Mouse (Mus musculus) left cerebral cortex, adult 2 months (tissue): Measurements from ENCODE around the gene Gm8237. TPM values are rescaled to one million over a fixed set of nuclear protein-coding genes. Genes with fewer than 3 reads are reported as not detected.
"Not testable (repeated sequence)": the region's sequence is repeated elsewhere in the genome, so short reads cannot be mapped to it uniquely, and the experiment has no call there.

Source experiments
- DNase-seq, 2 experiments: peaks; one replicate each; pipeline ENCODE4 v3.0.0; 2021 to 2022; ENCODE audit warnings: low spot score in 2 of 2, mixed read lengths in 1 of 2; ENCODE audit errors: extremely low spot score in 1 of 2
- H3K27ac ChIP-seq: fragments of 200-600 bp; 2 replicates; pipeline ENCODE4 v1.8.1; 2022
- H3K4me3 ChIP-seq: fragments of 200-600 bp; 2 replicates; pipeline ENCODE4 v1.8.1; 2022
- CTCF ChIP-seq: fragments of 200-600 bp; IDR thresholded peaks from 2 replicates; pipeline ENCODE4 v1.8.1; 2022; ENCODE audit warnings: antibody characterized with exemption, mild to moderate bottlenecking, moderate library complexity
- intact Hi-C: fragments of 180-260 bp; cut with DNase I; formaldehyde crosslinking; loops from one replicate; pipeline ENCODE4 v1.15.1; 2025
- long read RNA-seq, 2 experiments: library from polyadenylated mRNA; stranded (forward); transcript quantifications; one replicate each; pipeline ENCODE4 v2.0.0; 2021; ENCODE audit warnings: borderline mapping rate in 2 of 2
- total RNA-seq, 2 experiments: library from RNA; stranded (reverse); gene quantifications; 2 replicates each; pipeline ENCODE4 v1.2.3; 2021

Gene Gm8237
- total RNA-seq: under 1 TPM; 0.47 to 1.00 TPM
- long read RNA-seq, experiment 1, partial matches to known transcripts: 0 of 1 reads
- long read RNA-seq, experiment 1, other reads (novel, unspliced or antisense): 1 of 1 reads
- long read RNA-seq, experiment 2, partial matches to known transcripts: 0 of 1 reads
- long read RNA-seq, experiment 2, other reads (novel, unspliced or antisense): 1 of 1 reads

- H3K27ac ChIP-seq, intact Hi-C loops, DNase-seq: not testable (repeated sequence)
- H3K4me3 ChIP-seq: peak within 1 kb of the TSS; percentile 28
These were observed at the start of gene Gm8237 for GRCm38 (mm10) chr14:5880241-5880640. Gene Gm8237, minus strand, starts transcription at chr14:5880382.

GRCm38 (mm10) chr14:5923276-5923675 lies 43.1 kb upstream of the Gm8237 start:
- DNase-seq, H3K4me3 ChIP-seq, H3K27ac ChIP-seq, intact Hi-C loops: not testable (repeated sequence)

GRCm38 (mm10) chr14:5918330-5918942 lies 38.3 kb upstream of the Gm8237 start:
- H3K27ac ChIP-seq, H3K4me3 ChIP-seq, intact Hi-C loops: not testable (repeated sequence)
- peak in 1 of 2 experiments; percentile 8 for DNase-seq

GRCm38 (mm10) chr14:5913701-5914100 lies 33.5 kb upstream of the Gm8237 start:
- H3K4me3 ChIP-seq, H3K27ac ChIP-seq, intact Hi-C loops, DNase-seq: not testable (repeated sequence)

- H3K27ac ChIP-seq, intact Hi-C loops, DNase-seq: not testable (repeated sequence)
- peak overlapping the region; percentile 28 for H3K4me3 ChIP-seq
These were observed 391 bp downstream of the Gm8237 start for GRCm38 (mm10) chr14:5879791-5880190.

GRCm38 (mm10) chr14:5879136-5879535 lies 1.0 kb downstream of the Gm8237 start:
- intact Hi-C loops, H3K27ac ChIP-seq, H3K4me3 ChIP-seq: not testable (repeated sequence)
- peak in 1 of 2 experiments; percentile 55 for DNase-seq
- TF ChIP-seq CTCF: peak; percentile 44

GRCm38 (mm10) chr14:5855911-5856310 lies 24.3 kb downstream of the Gm8237 start:
- DNase-seq, H3K4me3 ChIP-seq, H3K27ac ChIP-seq, intact Hi-C loops: not testable (repeated sequence)

- H3K27ac ChIP-seq, DNase-seq, H3K4me3 ChIP-seq, intact Hi-C loops: not testable (repeated sequence)
These were observed 50.0 kb downstream of the Gm8237 start, which contains the start of gene Gm3424 for GRCm38 (mm10) chr14:5830229-5830628. Gene Gm3424, minus strand, starts transcription at chr14:5830329.

GRCm38 (mm10) chr14:5812699-5813356 lies 67.4 kb downstream of the Gm8237 start:
- H3K4me3 ChIP-seq, H3K27ac ChIP-seq, DNase-seq, intact Hi-C loops: not testable (repeated sequence)

Other genes starting within 250 kb of the Gm8237 start
- gene Gm8265, start 247.4 kb downstream of the Gm8237 start, total RNA-seq: not detected
- not detected for gene Gm9603, start 192.9 kb downstream of the Gm8237 start, total RNA-seq
- under 1 TPM; 0.23 to 0.84 TPM for gene Gm3373, start 138.8 kb downstream of the Gm8237 start, total RNA-seq
- 1 to 10 TPM; 2.2 to 3.5 TPM for gene Gm3383, start 72.4 kb downstream of the Gm8237 start, total RNA-seq
- gene Gm3424, start 50.1 kb downstream of the Gm8237 start, total RNA-seq: not detected
- 1 to 10 TPM in 1 of 2 experiments, under 1 TPM in 1; 0.50 to 1.4 TPM for gene Gm3248, start 81.4 kb upstream of the Gm8237 start, total RNA-seq
- not detected for gene Gm3453, start 98.8 kb upstream of the Gm8237 start, total RNA-seq
- not detected for gene Gm6337, start 177.9 kb upstream of the Gm8237 start, total RNA-seq
- not detected for gene Gm8206, start 213.6 kb upstream of the Gm8237 start, total RNA-seq
- under 1 TPM; 0.84 to 0.87 TPM for gene Gm3468, start 228.3 kb upstream of the Gm8237 start, total RNA-seq
- gene Gm3476, start 245.4 kb upstream of the Gm8237 start, total RNA-seq: not detected